Mouse (Mus musculus): ENCODE results near the gene Trappc13. TPM values are rescaled to one million over a fixed set of nuclear protein-coding genes. Genes with fewer than 3 reads are reported as not detected.

Trappc13 gene
- total RNA-seq, 2 experiments from 2014 or later, result 46.8 to 50.7 TPM

DNA sequence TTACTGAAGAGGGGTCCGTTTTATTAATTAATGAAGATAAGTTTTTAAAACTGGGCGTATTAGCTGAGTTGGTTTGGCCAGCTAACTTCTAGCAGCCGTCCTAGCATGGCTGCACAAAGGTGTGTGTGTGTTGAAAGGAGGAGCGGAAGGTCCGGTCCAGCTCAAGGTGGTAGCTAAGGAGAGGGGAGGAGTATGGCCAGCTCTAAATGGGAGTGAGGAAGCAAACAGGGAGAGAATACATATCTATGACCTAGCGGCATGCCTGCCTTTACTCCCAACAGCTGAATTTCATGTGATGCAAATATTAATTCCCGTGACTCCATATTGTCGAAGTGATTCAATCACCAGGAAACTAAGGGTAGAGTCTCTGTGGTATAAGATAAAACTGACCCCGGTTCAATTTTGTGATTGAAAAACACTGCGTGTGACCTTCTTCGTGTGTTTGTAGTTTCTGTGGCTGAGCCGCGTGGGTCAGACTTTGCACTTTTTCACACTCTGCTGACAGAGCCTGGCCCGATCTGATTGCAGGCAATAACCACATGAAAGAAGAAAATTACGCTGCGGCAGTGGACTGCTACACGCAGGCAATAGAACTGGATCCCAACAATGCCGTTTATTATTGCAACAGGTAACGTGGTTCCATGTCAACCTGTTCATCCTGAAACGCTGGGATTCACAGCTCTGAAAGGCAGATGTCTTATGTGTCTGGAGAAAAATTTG is 54.4 kb downstream of the Trappc13 start:
- DNase-seq (ENCODE audit: low spot score in 2 of 2), result no peak
- intact Hi-C loops (cut with DNase I), result no loop called here

DNA sequence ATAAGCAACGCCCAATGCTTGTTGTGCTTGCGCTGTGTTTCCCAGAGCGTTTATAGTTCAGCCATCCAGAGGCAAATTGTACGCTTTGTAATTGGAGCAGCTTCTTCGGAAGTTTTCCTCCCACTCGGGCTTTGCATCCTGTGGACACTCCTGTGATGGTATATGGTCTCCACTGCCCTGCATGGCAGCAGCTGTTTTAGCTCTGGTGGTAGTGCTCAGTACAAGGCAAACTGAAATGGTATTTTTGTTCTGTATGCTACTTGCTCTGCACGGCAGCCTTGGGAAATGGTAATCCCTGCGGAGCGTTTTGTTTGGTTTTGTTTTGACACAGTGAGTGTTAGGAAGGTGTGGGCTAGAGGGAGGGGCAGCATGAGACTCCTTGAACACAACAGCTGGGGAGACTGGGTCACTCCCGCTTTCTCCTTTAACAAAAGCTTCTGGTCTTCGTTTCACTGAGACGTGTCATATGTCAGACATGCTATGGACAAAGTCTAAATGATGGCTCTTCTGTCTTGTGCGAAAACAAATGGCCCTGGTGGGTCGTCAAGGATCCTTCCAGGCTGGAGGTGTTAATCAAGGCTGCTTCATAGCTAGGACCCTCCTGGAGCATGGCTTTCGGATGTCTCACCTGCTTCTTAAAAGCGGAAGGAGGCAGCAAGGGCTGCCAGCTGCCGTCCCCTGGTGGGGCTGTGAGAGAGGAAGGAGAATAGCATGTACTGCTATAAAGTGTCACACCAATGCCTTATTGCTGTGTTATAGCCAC is 56.0 kb downstream of the Trappc13 start:
- DNase-seq (ENCODE audit: low spot score in 2 of 2), result no peak
- intact Hi-C loops (cut with DNase I), result no loop called here

DNA sequence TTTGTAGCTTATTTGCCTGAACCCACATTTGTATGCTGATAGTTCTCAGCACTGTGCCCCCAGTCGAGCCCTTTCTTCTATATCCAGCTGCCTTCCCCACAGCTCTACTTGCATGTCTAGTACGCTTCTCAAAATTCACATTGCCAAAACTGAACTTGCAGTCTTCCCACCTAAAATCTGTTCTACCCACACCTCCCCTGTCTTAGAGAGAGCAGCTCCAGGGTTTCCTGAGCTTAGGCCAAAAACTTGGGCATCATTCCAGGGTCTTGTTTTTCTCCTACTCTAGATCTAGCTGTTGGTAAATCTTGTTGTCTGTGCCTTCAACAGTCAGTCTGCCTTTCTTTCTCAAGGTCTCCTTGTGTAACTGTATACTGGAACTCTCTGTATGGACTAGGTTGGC is 63.4 kb downstream of the Trappc13 start:
- intact Hi-C loops (cut with DNase I), result loop anchor here (10.0 kb wide), 1 partner anchor 190 kb away; the partner anchor contains the start of gene Erbin
- DNase-seq (ENCODE audit: low spot score in 2 of 2), result peak; percentile 56 to 76

DNA sequence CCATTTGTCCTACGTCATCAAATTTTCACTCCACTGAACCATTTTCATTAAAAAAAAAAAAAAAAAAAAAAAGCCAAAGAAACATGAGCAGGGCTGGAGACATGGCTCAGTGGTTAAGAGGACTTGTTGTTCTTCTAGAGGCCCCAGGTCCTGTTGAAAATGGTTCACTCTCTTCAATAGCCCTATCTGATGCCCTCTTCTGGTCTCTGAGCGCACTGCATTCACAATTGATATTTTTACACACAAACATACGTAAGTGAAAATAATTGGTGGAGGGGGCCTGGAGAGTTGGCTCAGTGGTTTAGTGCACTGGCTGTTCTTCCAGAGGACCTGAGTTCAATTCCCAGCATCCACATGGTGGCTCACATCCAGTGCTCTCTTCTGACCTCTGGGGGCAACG is 64.5 kb downstream of the Trappc13 start:
- intact Hi-C loops (cut with DNase I), result loop anchor here (10.0 kb wide), 1 partner anchor 189 kb away; the partner anchor contains the start of gene Erbin

DNA sequence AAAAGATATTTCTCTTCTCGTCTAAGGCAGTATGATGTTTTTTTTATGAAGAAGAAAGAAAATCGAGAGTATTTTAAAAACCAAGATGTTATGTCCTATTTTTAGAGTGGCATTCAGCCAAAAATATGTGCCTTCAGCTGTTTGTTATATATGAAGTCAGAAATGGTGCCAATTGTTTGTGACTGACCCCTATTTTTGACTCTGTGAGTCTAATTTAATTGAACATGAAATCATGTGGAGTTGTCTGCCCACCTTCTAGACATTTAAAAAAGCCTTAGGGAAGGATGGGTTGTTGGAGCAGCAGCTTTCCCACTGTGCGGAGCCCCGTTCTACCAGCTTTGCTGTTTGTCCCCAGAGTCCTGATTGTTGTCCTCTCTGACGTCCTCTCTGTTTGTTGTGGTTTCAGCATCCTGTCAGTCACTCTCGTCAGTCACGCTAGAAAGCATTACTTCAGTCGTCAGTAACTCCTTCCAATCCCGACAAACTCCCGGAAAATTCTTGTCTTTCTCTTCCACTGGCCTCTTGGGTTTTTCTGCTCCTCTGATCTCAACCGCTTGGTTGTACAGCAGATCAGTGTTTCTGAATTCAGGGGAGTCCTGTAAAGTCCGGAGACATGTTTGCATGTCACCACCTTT is 65.9 kb downstream of the Trappc13 start:
- intact Hi-C loops (cut with DNase I), result loop anchor here (10.0 kb wide), 1 partner anchor 188 kb away; the partner anchor contains the start of gene Erbin
- DNase-seq (ENCODE audit: low spot score in 2 of 2), result peak; percentile 45 to 82

More for the DNA sequence above, 64.5 kb downstream of the Trappc13 start:
- DNase-seq (ENCODE audit: low spot score in 2 of 2), result no peak

DNA sequence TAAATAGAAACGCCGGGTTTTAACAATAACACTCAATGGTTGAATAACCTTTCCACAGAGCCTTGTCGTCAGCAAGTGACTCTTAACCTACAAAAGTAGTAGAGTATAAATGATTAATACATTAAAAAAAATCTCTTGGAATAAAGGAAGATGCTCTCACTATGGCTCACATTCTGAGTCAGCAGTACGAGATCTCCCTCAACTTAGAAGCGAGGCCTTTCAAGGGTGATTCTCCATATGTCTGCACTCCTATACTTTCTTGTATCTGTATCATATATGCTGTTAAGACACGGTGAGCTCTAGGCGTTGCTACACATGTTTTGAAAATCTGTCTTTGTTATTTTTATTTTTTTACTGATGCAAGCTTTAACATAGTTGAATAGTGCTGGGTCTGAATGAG is 67.7 kb downstream of the Trappc13 start:
- intact Hi-C loops (cut with DNase I), result loop anchor here (10.0 kb wide), 1 partner anchor 186 kb away; the partner anchor contains the start of gene Erbin
- DNase-seq (ENCODE audit: low spot score in 2 of 2), result no peak

DNA sequence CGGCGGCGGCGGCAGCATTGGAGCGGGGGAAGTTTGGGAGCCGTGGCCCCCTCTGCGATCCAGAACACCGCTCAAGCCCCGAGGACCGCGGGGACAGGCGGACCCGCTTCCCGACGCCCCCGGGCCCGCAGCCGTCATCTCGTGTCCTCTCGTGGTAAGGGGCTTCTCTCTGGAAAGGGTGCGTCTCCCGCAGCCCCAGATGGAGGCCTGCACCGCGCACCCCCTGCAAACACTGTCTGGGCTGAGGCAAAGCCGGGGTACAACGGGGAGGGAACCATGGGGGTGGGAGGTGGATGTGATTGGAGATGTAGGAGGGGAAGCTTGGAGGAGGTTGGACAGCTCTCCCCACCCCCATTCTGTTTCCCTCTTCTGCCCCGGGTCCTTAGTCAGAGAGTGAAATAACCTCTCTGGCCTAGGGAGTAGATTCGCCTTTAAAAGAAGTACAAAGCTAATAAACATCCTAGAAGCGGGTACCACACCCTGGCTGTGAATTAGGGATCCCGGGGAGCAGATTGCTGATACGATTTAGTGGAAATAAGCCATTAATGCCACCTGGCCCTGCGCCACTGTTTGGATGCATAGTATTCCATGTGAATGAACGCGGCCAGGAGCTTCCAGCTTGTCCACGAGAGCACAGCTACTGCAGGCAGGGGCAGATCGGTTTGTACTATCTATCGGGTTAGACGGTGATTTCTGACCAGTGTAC is 68.3 kb downstream of the Trappc13 start:
- DNase-seq (ENCODE audit: low spot score in 2 of 2), result peak; percentile 40 to 72
- intact Hi-C loops (cut with DNase I), result loop anchor here (10.0 kb wide), 1 partner anchor 185 kb away; the partner anchor contains the start of gene Erbin

DNA sequence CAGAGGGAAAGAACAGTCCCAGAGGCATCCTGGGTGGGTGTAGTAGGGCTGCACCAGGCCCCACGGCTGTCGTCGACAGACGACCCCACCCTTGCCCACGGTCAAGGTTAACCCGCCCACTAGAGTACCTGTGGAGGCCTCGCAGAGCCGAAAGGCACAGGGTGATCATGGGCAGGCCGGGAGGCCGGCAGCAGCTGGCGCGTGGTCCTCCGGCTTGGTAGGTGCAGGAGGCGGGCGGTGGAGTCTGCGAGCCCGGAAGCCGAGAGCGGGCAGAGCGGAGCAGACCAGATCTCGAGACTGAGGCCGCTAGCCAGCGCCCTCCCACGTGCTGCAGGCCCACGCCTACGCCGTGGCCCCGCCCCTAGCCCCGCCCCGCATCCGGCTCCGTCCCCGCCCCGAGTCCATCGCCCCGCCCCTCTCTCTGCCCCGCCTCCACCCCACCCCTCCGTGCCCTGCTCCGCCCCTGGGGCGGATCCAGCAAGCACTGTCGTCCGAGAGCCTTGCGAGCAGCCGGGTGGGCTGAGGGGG is 68.9 kb downstream of the Trappc13 start, which contains the start of the genes Nln and Sgtb:
Gene Nln (minus strand): TSS at position 327 of the 528 bp plus-strand sequence.
Gene Sgtb (plus strand): TSS at position 454 of the 528 bp plus-strand sequence.
- peak; percentile 79 to 87 for DNase-seq (ENCODE audit: low spot score in 2 of 2)
- intact Hi-C loops (cut with DNase I), result no loop called here

DNA sequence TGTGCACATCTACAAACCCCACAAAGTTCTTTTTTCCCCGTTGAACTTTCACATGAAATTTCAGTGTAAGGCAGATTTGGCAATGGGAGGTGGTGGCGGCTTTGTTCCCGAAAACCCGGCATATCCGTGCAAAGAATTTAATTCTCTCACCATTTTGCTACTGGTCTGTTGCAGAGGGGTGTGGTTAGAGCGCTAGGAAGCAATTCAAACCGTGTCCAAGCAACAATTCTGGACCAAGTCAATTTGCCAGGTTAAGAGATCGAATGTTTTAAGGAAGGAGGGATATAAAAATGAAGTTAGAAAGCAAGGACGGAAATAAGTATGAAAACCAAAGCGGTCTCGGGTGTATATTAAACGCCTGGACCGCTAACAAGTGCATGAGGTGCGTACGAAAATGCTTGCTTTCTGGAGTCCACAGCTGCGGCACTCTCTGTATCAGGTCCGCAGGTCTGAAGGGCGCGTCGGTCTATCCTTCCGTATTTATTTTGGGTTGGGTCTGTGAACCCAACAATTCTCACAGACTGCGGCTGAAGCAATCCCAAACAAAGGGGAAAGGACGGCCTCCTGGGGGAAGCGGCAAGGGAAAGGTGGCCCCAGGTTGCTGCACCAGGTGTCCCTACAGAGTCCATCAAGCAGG is 69.5 kb downstream of the Trappc13 start:
- no peak for DNase-seq (ENCODE audit: low spot score in 2 of 2)
- intact Hi-C loops (cut with DNase I), result no loop called here

DNA sequence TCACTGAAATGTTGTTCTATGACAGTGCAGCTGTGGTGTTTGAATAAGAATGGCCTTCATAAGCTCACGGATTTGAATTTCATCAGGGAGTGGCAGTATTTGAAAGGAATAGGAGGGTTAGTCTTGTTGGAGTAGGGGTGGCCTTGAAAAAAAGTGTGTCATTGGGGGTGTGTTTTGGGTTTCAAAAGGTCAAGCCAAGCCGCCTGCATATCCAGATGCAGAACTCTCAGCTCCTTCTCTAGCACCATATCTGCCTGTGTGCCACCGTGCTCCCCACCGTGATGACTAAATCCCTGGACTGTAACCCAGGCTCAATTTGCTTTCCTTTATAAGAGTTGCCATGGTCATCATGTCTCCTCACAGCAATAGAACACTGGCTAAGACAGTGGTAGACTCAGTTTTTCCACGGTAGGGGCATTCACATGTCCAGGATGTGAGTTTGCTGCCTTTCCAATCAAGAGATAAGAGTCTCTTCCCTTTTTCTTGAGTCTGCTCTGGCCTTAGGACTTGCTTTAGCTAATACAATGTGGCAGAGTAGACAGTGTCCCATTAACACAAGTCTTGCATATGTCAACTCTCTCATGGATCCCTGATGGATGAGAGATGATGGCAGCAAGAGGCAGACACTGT is 76.5 kb downstream of the Trappc13 start:
- DNase-seq (ENCODE audit: low spot score in 2 of 2), result no peak
- intact Hi-C loops (cut with DNase I), result no loop called here

DNA sequence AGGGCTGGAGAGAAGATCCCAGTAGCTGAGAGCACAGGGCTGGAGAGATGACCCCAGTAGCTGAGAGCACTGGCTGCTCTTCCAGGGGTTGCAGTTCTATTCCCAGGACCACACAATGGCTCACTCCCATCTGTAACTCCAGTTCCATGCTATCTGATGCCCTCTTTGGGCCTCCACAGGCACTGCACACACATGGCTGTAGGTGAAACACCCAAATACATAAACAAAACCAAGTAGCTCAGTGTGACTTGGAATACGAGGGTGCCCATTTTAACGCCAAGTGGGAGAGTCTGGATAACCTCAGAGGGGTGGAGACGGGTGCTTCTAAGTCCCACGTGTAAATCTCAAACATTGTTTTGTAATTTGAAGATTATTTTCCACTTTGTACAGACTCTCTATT is 77.9 kb downstream of the Trappc13 start:
- intact Hi-C loops (cut with DNase I), result no loop called here
- no peak for DNase-seq (ENCODE audit: low spot score in 2 of 2)

DNA sequence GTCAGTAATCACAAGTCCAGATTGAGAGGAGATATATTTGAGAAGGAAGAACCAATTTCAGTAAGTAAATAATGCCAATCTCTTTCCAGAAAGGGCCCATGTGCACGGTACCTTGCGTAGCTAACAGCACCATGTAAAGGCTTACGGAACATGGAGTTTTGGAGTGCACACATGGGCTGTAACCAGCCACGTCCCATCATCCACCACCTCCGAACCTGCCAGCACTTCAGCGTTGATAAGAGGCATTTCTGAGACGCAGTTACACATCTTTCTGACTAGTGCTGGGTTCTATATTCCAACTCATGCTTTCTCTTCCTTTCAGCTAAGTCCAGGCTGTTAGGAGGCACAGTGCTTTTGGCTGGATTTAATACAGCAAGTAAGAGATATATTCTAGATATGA is 81.1 kb downstream of the Trappc13 start:
- DNase-seq (ENCODE audit: low spot score in 2 of 2), result no peak
- intact Hi-C loops (cut with DNase I), result no loop called here

DNA sequence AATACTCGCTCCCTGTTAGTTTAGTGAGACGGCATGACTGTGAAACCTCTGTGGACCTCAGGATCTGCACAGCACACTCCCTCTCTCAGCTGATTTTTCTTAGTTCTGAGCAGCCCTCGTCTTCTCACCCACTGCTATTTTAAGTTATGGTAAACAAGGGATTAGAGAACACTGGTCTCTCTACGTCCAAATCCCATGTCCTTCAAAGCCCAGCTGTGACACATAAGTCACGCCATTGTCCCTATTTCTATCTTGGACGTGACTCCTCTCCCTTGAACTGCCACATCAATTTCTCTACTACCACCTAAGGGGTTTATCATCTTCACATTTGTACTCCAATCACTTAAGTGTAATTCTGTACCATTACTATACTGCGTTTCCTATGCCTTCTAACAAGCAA is 82.3 kb downstream of the Trappc13 start:
- no peak for DNase-seq (ENCODE audit: low spot score in 2 of 2)
- intact Hi-C loops (cut with DNase I), result no loop called here

DNA sequence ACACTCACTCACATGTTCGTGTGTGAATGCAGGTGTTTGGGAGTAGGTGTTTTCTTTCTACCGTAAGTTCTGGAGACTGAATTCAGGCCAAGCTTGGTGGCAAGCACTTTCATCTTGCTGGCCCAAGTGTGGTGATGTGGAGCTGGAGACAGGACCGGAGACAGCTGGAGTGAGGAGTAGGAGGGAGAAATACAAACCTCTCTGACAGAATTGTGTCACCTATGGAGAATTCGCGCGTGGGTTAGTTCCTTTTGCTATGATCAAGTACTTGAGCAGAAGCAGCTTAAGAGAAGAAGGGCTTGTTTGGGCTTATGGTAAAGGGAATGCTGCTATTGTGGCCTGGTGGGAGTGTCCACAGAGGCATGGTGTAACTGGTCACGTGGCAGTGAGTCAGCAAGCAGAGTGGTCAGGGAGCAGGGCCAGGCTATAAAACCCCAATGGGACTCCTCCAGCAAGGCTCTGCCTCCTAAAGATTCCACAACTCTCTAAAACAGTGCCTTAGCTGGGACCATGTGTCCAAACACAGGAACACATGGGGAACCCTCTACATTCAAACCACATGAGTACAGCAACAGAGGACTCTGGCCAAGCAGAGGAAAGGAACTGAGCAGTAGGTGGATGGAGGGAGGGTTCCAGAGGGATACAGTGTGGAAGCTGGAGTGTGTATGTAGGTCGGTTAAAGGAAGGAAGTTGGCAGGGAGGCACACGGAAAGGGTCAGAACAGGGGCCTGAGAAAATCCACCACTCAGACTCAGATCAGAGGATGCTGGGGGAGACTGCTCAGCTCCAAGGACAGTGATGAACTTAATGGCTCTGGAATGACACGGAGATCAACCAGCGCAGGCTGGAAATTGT is 83.5 kb downstream of the Trappc13 start:
- intact Hi-C loops (cut with DNase I), result no loop called here
- DNase-seq (ENCODE audit: low spot score in 2 of 2), result no peak

Data from left cerebral cortex, postnatal 14 days (tissue).